Mouse (Mus musculus): ENCODE data around the gene Swsap1. TPM values are rescaled to one million over a fixed set of nuclear protein-coding genes. Genes with fewer than 3 reads are reported as not detected.

The Swsap1 gene
- polyA plus RNA-seq (2015; fragmentation: Nextera tagmentation; extraction: Ambion mirVana), result 5.4 and 6.2 TPM in 2 replicates

DNA sequence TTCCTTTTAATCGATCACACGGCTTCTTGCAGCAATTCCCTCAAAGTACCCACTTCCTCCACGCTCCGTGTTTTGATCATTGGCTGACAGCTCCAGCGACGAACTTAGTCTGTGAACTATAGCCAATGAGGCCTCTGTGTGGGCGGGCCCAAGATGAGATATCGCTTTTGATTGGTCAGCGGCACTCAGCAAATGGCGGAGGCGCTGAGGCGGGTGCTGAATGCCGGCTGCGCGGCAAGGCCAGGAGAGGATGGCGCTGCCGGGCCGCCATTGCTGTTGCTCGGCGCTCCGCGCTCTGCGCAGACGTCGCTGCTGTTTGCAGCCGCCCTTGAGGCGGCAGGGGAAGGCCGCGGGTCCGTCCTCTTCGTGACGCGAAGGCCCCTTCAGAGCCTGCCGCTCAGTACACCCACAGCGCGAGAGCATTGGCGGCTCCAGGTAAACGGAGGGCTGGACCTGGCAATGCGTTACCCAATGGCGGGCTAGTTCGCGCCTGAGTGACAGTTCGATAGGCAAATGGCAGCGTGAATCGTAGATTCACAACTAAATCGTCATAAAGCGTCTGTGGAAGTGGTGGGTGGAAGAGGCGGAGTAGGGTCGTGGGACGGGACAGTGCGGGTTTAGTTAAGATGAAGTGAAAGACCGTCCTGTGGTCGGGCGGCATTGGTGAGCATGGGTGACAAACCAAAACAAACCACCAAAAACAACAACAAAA, at the start of gene Swsap1:
TSS of gene Swsap1 (plus strand) at position 186 of the 712 bp plus-strand sequence.
- Histone ChIP-seq H3K27ac (ENCODE audit: low read length) (peak within 1 kb of the TSS; percentile 95), H3K27me3 (ENCODE audit: control insufficient read depth, insufficient read depth, low read depth, low read length) (no peaks in the 10 kb centered on the region; the same call in 1 of the 2 replicates), H3K36me3 (ENCODE audit: control insufficient read depth, insufficient read depth, low read length) (no peaks in the 10 kb centered on the region), H3K4me2 (ENCODE audit: low read depth, low read length) (peak within 1 kb of the TSS; percentile 77), H3K9ac (ENCODE audit: low read length) (peak within 1 kb of the TSS; percentile 93), H3K4me3 (ENCODE audit: low read length) (peak within 1 kb of the TSS; percentile 78), H3K4me1 (replicated peaks; ENCODE audit: control insufficient read depth, insufficient read depth, low read length) (peaks cover 13% of the 10 kb centered on the region), H3K9me3 (ENCODE audit: control insufficient read depth, low read length) (no peaks in the 10 kb centered on the region)
- peak; percentile 99 for ATAC-seq (ENCODE audit: low read depth)
- WGBS, result under 1% methylated on average over 54 of the region's 54 CpGs

DNA sequence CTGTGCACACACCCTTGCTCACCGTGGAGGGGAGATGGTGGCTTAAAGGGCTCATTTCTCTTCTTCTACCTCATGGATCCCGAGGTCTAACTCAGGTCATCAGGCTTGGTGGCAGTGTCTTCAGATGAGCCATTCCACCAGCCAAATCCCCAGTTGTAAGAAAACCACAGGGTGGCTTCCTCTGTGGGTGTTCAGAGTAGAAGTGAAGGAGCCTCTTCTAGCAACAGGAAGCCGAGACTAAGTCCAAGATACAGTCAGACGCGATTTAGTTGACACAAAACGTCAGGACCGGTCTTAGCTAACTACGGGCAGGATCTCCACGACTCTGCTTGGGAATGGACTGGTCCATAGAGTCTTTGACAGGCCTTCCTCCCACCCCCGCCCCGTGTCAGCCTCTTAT, 47.3 kb upstream of the Swsap1 start:
- no peaks in the 10 kb centered on the region for H3K9me3 ChIP-seq (ENCODE audit: control insufficient read depth, low read length)
- no peaks in the 10 kb centered on the region for H3K36me3 ChIP-seq (ENCODE audit: control insufficient read depth, insufficient read depth, low read length)
- ATAC-seq (ENCODE audit: low read depth), result no peak
- no peak overlapping the region for H3K9ac ChIP-seq (ENCODE audit: low read length)
- H3K4me3 ChIP-seq (ENCODE audit: low read length), result no peak overlapping the region
- no peaks in the 10 kb centered on the region for H3K4me1 ChIP-seq (replicated peaks; ENCODE audit: control insufficient read depth, insufficient read depth, low read length)
- H3K27me3 ChIP-seq (ENCODE audit: control insufficient read depth, insufficient read depth, low read depth, low read length), result no peaks in the 10 kb centered on the region
- H3K27ac ChIP-seq (ENCODE audit: low read length), result no peak overlapping the region
- WGBS, result 69% methylated on average over 11 of the region's 11 CpGs
- H3K4me2 ChIP-seq (ENCODE audit: low read depth, low read length), result no peak overlapping the region

DNA sequence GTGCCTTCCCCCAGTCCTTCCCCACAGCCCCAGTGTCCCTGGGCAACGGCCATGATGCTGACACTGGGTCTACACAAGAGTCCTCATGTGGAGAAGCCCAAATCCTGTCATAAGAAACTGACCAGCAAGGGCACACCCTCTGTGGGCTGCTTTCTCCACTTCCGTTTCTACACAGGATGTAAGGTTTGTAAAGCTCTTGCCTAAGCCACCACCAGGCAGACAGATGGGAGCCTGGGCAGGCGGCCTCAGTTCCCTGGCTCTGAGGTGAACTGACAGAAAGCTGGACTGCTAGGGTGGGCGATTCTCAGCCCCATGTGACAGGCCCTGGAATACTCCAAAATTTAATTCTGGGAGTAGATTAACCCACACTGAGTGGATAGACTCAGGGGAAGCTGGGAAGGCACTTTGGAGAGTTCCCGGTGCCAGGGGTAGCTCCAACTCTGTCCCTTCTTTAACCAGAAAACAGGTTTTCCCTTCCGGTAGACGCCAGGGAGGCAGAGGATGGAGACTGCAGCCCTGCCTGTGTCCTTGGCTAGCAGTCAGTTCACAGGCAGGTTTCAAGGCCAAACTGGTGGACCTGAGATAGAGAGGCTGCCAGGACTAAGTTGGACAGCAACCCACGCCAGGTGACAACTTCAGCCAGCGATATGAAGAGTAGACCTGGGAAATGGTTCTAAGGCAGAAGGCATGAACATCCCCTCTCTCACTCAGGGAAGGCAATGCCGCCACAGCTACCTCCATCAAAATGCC, 45.9 kb upstream of the Swsap1 start:
- H3K4me2 ChIP-seq (ENCODE audit: low read depth, low read length), result no peak overlapping the region
- WGBS, result 69% methylated on average over 10 of the region's 10 CpGs
- H3K4me1 ChIP-seq (replicated peaks; ENCODE audit: control insufficient read depth, insufficient read depth, low read length), result no peaks in the 10 kb centered on the region
- ATAC-seq (ENCODE audit: low read depth), result no peak
- H3K27ac ChIP-seq (ENCODE audit: low read length), result no peak overlapping the region
- no peaks in the 10 kb centered on the region for H3K36me3 ChIP-seq (ENCODE audit: control insufficient read depth, insufficient read depth, low read length)
- H3K27me3 ChIP-seq (ENCODE audit: control insufficient read depth, insufficient read depth, low read depth, low read length), result no peaks in the 10 kb centered on the region
- no peak overlapping the region for H3K9ac ChIP-seq (ENCODE audit: low read length)
- no peak overlapping the region for H3K4me3 ChIP-seq (ENCODE audit: low read length)
- H3K9me3 ChIP-seq (ENCODE audit: control insufficient read depth, low read length), result no peaks in the 10 kb centered on the region

DNA sequence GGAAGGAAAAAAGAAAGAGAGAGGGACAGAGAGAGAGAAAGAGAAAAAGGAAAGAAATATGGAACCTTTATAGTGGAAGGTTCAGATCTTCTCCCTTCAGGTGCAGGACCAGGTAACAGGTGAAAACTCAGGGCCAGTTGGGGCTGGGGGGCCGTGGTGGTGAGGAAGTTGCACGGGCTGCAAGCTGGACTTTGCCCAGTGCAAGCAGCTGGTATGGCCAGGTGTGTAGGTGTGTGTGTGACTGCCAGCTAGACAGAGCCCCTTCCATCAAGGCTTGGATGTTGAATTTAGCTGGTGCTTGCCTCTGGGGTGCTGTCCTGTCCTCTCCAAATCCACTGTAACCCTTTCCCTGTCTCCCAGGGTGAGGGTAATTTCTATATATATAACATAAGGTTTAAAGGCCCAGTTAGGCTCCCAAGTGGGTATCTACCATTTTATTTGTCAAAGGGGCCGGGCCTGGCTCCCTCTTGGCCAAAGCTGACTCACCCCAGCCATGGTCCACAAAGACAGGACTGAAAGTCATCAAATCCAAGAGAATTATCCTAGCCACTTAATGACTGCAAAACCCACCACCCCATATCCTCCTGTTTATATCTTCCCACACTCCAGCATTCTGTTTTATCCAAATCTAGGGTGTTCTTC, 38.6 kb upstream of the Swsap1 start:
- H3K9me3 ChIP-seq (ENCODE audit: control insufficient read depth, low read length), result no peaks in the 10 kb centered on the region
- peak overlapping the region; percentile 68 for H3K9ac ChIP-seq (ENCODE audit: low read length)
- H3K36me3 ChIP-seq (ENCODE audit: control insufficient read depth, insufficient read depth, low read length), result no peaks in the 10 kb centered on the region
- H3K4me2 ChIP-seq (ENCODE audit: low read depth, low read length), result peak overlapping the region; percentile 98
- peaks cover 13% of the 10 kb centered on the region for H3K4me1 ChIP-seq (replicated peaks; ENCODE audit: control insufficient read depth, insufficient read depth, low read length)
- H3K27me3 ChIP-seq (ENCODE audit: control insufficient read depth, insufficient read depth, low read depth, low read length), result no peaks in the 10 kb centered on the region
- ATAC-seq (ENCODE audit: low read depth), result no peak
- no peak overlapping the region for H3K27ac ChIP-seq (ENCODE audit: low read length)
- WGBS, result 52% methylated on average over 3 of the region's 3 CpGs
- H3K4me3 ChIP-seq (ENCODE audit: low read length), result peak overlapping the region; percentile 58

DNA sequence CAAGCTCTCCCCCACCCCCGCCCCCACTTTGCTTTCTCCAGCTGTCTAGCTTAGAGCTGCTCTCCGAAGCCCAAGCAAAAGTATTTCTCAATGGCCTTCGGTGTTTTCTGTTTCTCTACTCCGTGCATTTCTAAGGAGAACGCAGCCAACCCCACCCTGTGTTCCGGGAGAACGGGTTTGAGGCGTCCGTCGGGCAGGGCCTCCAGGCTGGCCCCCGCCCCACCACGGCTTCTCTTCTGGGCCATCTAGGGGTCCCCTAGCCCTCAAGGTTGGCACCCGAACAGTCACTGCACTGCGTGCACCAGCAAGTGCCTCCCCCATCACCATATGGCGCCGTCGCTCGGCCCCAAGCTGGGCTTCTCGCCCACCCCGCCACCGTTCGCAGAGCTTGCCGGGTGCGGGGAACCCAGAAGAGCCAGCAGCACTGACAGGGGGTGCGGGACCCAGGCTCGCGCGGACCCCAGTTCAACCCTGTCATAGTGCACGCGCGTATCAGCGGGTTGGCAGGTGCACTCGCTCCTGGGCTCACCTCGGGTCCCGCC, 38.0 kb upstream of the Swsap1 start:
- Histone ChIP-seq H3K4me2 (ENCODE audit: low read depth, low read length) (peak overlapping the region; percentile 98), H3K27me3 (ENCODE audit: control insufficient read depth, insufficient read depth, low read depth, low read length) (no peaks in the 10 kb centered on the region), H3K4me1 (replicated peaks; ENCODE audit: control insufficient read depth, insufficient read depth, low read length) (peaks cover 13% of the 10 kb centered on the region), H3K9me3 (ENCODE audit: control insufficient read depth, low read length) (no peaks in the 10 kb centered on the region), H3K4me3 (ENCODE audit: low read length) (peak overlapping the region; percentile 58), H3K27ac (ENCODE audit: low read length) (peak overlapping the region; percentile 19), H3K36me3 (ENCODE audit: control insufficient read depth, insufficient read depth, low read length) (no peaks in the 10 kb centered on the region), H3K9ac (ENCODE audit: low read length) (peak overlapping the region; percentile 68)
- 1% methylated on average over 35 of the region's 35 CpGs for WGBS
- ATAC-seq (ENCODE audit: low read depth), result peak; percentile 59

DNA sequence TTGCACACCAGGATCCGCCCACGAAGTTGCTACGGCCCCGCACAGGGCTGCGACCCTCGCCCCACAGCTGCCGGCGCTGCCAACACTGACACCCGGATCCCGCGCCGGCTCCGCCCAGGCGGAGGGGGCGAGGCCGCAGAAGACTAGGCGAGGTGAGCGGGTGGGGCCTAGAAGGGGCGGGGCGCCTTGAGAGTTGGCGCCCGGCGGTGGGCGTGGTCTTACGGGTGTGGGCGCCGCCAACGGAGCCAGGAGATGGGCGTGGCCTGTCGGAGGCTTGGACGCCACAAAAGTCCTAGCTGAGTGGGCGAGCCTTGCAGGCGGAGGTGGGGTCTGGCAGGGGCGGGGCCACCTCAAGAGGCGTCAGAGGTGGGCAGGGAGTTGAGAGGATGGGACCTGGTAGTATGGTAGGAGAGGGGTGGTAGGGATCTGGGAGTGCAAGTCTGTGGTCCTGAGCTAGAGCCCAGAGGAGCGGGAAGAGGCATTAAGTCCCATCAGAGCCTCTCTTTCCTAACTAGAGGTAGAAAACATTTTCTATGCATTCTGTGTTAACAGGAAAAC, 37.4 kb upstream of the Swsap1 start, which contains the start of gene Rab3d:
TSS of gene Rab3d (minus strand) at position 158 of the 558 bp plus-strand sequence.
- peak; percentile 96 for ATAC-seq (ENCODE audit: low read depth)
- H3K9me3 ChIP-seq (ENCODE audit: control insufficient read depth, low read length), result no peaks in the 10 kb centered on the region
- H3K4me3 ChIP-seq (ENCODE audit: low read length), result peak within 1 kb of the TSS; percentile 58
- H3K4me1 ChIP-seq (replicated peaks; ENCODE audit: control insufficient read depth, insufficient read depth, low read length), result peaks cover 13% of the 10 kb centered on the region
- peak within 1 kb of the TSS; percentile 68 for H3K9ac ChIP-seq (ENCODE audit: low read length)
- peak within 1 kb of the TSS; percentile 51 for H3K27ac ChIP-seq (ENCODE audit: low read length)
- H3K4me2 ChIP-seq (ENCODE audit: low read depth, low read length), result peak within 1 kb of the TSS; percentile 98
- 0% methylated on average over 33 of the region's 36 CpGs for WGBS
- no peaks in the 10 kb centered on the region for H3K36me3 ChIP-seq (ENCODE audit: control insufficient read depth, insufficient read depth, low read length)
- no peaks in the 10 kb centered on the region for H3K27me3 ChIP-seq (ENCODE audit: control insufficient read depth, insufficient read depth, low read depth, low read length)

DNA sequence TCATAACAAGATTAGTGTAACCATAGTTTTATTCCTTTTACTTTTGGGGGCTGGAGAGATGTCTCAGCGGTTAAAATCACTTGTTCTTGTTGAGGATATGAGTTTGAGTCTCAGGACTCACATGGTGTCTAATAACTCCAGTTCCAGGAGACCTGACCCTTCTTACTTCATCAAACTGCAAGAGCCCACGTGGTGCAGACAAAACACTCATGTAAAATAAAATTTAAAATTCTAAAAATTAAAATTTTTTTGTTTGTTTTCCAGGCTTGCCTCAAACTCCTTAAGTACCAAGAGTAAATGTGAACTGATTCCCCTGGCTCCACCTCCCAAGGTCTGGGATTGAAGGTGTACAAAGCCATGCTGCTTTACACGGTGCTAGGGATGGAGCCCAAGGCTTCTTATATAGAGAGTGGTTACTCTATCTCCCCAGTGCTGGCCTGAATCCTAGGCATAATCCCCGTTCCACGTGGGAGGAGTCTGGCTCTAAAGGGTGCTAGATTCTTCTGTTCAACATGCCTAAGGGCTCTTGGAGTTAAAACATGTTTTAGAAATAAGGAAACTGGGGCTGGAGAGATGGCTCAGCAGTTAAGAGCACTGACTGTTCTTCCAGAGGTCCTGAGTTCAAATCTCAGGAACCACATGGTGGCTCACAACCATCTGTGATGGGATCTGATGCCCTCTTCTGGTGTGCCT, 36.7 kb upstream of the Swsap1 start:
- Histone ChIP-seq H3K4me1 (replicated peaks; ENCODE audit: control insufficient read depth, insufficient read depth, low read length) (peaks cover 17% of the 10 kb centered on the region), H3K27ac (ENCODE audit: low read length) (peak overlapping the region; percentile 51), H3K36me3 (ENCODE audit: control insufficient read depth, insufficient read depth, low read length) (no peaks in the 10 kb centered on the region), H3K9me3 (ENCODE audit: control insufficient read depth, low read length) (no peaks in the 10 kb centered on the region), H3K4me2 (ENCODE audit: low read depth, low read length) (peak overlapping the region; percentile 98), H3K27me3 (ENCODE audit: control insufficient read depth, insufficient read depth, low read depth, low read length) (no peaks in the 10 kb centered on the region), H3K4me3 (ENCODE audit: low read length) (peak overlapping the region; percentile 58), H3K9ac (ENCODE audit: low read length) (peak overlapping the region; percentile 68; the same call in 1 of the 2 replicates)
- 17% methylated on average over 5 of the region's 5 CpGs for WGBS
- ATAC-seq (ENCODE audit: low read depth), result no peak

DNA sequence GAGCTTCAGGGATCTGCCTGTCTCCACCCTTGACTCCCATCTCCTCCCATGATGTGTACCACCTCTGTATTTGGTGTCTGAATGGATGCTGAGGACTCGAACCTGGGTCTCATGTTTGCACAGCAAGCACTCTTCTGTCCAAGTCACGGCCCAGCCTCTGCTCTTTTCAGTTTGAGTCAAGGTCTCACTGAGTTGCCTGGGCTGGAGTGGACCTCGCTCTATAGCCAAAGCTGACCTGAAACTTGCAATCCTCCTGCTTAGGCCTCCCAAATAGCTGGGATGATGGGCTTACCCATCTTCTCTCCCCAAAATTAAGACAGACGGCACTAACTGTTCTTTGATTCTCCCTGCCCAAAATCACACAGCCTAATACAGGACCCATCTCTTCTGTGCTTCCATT, 32.5 kb upstream of the Swsap1 start:
- Histone ChIP-seq H3K9me3 (ENCODE audit: control insufficient read depth, low read length) (no peaks in the 10 kb centered on the region), H3K9ac (ENCODE audit: low read length) (no peak overlapping the region), H3K4me2 (ENCODE audit: low read depth, low read length) (no peak overlapping the region), H3K36me3 (ENCODE audit: control insufficient read depth, insufficient read depth, low read length) (no peaks in the 10 kb centered on the region), H3K4me3 (ENCODE audit: low read length) (no peak overlapping the region), H3K27ac (ENCODE audit: low read length) (peak overlapping the region; percentile 84), H3K4me1 (replicated peaks; ENCODE audit: control insufficient read depth, insufficient read depth, low read length) (peaks cover 28% of the 10 kb centered on the region), H3K27me3 (ENCODE audit: control insufficient read depth, insufficient read depth, low read depth, low read length) (no peaks in the 10 kb centered on the region)
- ATAC-seq (ENCODE audit: low read depth), result no peak
- WGBS, result 91% methylated on average over 4 of the region's 4 CpGs

Data from lung, embryonic 16.5 days (tissue).